Mouse (Mus musculus) retina, embryonic 14.5 days (tissue): ENCODE data around the gene Foxl1.

ENCODE experiments used
- DNase-seq: peaks from one replicate; pipeline ENCODE4 v3.0.0-alpha.2; 2015; ENCODE audit warnings: low spot score

Foxl1 gene

DNA sequence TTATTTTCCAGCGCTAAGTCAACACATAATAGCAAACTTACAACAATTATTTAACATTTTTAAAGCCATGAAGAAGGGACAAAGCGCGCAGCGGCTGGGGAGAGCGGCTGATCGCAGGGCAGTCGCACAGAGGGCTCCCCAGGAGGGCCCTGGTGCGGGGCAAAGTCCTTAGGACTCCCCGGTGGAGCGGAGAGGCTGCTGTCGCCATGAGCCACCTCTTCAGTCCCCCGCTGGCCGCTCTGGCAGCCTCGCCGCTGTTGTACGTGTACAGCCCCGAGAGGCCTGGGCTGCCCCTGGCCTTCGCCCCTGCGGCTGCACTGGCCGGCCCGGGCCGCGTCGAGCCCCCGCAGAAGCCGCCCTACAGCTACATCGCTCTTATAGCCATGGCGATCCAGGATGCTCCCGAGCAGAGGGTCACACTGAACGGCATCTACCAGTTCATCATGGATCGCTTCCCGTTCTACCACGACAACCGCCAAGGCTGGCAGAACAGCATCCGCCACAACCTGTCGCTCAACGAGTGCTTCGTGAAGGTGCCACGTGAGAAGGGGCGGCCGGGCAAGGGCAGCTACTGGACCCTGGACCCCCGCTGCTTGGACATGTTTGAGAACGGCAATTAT, at the start of gene Foxl1:
Gene Foxl1, plus strand, starts transcription at position 185 of the 620 bp plus-strand sequence.
- no peak for DNase-seq

- no peak for DNase-seq
Observed at GRCm38 (mm10) chr8:121078721-121079120, 49.0 kb upstream of the Foxl1 start.

GRCm38 (mm10) chr8:121079201-121079600, 48.5 kb upstream of the Foxl1 start:
- peak; percentile 21 for DNase-seq

GRCm38 (mm10) chr8:121079944-121080343, 47.8 kb upstream of the Foxl1 start:
- peak; percentile 6 for DNase-seq

GRCm38 (mm10) chr8:121080361-121081090, 47.2 kb upstream of the Foxl1 start:
- DNase-seq: peak; percentile 16

DNA sequence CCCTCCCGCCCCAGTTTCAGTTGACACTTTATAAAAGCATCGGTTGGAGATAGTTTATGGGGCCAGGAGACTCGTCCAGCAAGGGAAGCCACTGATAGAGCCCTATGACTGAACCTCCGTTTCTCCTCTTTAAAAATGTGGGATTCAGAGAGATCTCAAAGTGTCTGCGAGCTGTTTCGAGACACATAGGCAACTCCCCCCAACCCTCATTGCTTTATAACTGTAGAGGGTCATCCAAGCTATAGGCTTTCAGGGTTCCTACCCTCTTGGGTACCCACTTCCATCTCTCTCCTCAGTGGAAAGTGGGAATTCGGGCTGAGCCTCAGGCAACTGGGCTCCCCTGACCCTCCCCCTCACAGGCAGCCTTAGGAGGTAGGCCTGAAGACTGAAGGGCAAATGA, 46.3 kb upstream of the Foxl1 start:
- no peak for DNase-seq

GRCm38 (mm10) chr8:121082218-121083092, 45.3 kb upstream of the Foxl1 start:
- DNase-seq: peak; percentile 39

GRCm38 (mm10) chr8:121083093-121083935, 44.4 kb upstream of the Foxl1 start:
- DNase-seq: peak; percentile 73

- DNase-seq: no peak
Observed at GRCm38 (mm10) chr8:121083936-121084209, 43.9 kb upstream of the Foxl1 start.

DNA sequence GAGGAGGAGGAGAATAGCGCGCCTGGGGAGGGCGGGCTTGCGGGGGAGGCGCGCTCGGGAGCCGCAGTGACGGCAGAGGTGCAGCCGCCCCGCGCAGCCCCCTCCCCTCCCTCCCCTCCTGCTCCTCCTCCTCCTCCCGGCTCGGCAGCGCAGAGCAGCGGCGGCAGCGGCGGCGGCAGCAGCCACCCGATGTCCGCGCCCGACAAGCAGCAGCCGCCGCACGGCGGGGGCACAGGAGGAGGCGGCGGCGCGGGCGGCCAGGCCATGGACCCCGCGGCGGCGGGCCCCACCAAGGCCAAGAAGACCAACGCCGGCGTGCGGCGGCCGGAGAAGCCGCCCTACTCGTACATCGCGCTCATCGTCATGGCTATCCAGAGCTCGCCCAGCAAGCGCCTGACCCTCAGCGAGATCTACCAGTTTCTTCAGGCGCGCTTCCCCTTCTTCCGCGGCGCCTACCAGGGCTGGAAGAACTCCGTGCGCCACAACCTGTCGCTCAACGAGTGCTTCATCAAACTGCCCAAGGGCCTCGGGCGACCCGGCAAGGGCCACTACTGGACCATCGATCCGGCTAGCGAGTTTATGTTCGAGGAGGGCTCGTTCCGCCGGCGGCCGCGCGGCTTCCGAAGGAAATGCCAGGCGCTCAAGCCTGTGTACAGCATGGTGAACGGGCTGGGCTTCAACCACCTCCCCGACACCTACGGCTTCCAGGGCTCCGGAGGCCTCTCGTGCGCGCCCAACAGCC, 43.4 kb upstream of the Foxl1 start, which contains the start of gene Foxf1:
Gene Foxf1, plus strand, starts transcription at position 177 of the 742 bp plus-strand sequence.
- peak; percentile 59 for DNase-seq

GRCm38 (mm10) chr8:121085011-121085410, 42.7 kb upstream of the Foxl1 start:
- DNase-seq: peak; percentile 39

- no peak for DNase-seq
Observed at GRCm38 (mm10) chr8:121085561-121085960, 42.2 kb upstream of the Foxl1 start.

- peak; percentile 17 for DNase-seq
Observed at GRCm38 (mm10) chr8:121086004-121086900, 41.5 kb upstream of the Foxl1 start.

GRCm38 (mm10) chr8:121088281-121088680, 39.5 kb upstream of the Foxl1 start:
- peak; percentile 36 for DNase-seq

GRCm38 (mm10) chr8:121088871-121089630, 38.7 kb upstream of the Foxl1 start:
- peak; percentile 29 for DNase-seq

DNA sequence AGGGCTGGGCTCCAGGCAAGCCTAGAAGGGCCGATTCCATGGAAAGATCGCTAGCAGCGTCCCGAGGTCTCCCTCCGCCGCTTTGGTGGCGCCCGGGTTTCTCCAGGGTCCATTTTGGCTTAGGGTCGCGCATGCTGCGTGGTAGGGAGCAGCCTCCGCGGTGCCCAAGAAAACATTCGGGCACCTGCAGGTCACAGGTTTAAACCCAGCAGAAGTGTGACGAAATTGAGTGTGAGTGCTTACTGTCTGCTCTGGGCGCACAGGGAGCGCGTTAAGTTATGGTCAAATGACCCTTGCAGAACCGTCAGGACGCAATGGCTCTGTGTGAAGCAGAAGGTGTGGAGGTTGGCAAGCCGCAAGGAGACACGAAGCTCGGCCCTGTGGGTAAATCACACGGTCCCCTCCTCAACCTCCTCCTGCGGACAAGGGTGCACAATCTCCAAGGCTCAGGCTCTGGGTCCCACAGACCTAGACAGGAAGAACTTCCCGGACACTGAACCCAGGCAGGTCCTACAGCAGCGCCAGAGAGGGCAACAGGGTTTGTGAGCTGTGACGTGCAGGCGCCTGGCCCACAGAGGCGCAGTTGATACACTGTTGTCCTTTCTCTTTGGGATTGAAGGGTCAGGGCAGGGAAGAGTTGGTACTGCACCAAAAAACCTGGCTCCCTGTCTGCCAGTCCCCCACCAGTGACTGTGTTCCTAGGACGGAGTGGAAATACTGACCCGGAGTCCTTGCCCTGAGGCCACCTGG, 37.9 kb upstream of the Foxl1 start:
- peak; percentile 19 for DNase-seq

DNA sequence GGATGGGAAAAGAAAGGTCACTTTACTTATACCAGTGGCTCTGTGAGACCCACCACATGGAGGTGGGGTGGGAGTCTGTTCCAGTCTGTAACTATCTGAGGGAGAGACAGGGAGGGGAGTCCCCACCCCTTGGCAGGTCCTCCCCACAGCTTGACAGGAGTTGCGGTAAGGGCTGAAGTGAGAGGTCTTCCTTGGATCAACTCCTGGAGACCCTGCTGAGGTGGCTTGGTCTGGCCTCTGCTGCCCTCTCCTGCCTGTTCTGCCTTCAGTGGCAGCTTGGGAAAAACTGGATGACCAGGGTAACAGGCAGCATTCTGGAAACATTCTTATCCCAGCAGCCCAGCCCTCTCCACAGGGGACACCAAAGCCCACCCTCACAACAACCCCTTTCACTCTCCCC, 37.0 kb upstream of the Foxl1 start:
- peak; percentile 60 for DNase-seq

GRCm38 (mm10) chr8:121092141-121092540, 35.6 kb upstream of the Foxl1 start:
- DNase-seq: peak; percentile 16

DNA sequence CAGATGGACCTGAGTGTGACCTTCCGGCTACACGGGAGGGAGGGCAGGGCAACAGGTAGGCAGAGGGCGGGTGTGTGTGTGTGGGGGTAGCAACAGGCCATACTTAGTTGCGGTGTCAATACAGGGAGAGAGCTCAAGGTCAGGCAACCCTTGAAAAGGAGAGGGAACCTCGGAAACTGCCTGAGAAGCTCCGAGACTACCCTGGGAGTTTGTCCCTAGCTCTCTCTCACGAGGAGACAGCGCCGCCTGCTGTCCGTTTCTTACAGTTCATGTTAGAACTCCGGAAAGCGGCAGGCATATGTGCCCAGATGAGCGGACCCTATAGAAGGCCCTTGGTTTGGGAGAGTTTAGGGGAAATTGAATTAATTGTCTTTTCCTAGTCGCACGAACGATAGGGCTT, 35.1 kb upstream of the Foxl1 start:
- peak; percentile 95 for DNase-seq
